Mouse (Mus musculus) adrenal gland, adult 2 months (tissue): ENCODE data around the gene Cntn1. TPM values are rescaled to one million over a fixed set of nuclear protein-coding genes. Genes with fewer than 3 reads are reported as not detected.
"Not testable (repeated sequence)": the region's sequence is repeated elsewhere in the genome, so short reads cannot be mapped to it uniquely, and the experiment has no call there.

Source experiments
- DNase-seq: peaks from one replicate; pipeline ENCODE4 v3.0.0; 2021
- polyA plus RNA-seq: library from polyadenylated mRNA; depleted of rRNA; stranded (reverse); fragments of >200 nt; gene quantifications from 2 replicates; pipeline ENCODE4 v1.2.3, GENCODE M21; 2012
- total RNA-seq, 2 experiments: library from RNA; stranded (reverse); gene quantifications; 2 replicates each; pipeline ENCODE4 v1.2.3; 2021

Gene Cntn1
- total and polyA plus RNA-seq, 3 experiments: 0.21 to 4.1 (median 2.7) TPM

DNA sequence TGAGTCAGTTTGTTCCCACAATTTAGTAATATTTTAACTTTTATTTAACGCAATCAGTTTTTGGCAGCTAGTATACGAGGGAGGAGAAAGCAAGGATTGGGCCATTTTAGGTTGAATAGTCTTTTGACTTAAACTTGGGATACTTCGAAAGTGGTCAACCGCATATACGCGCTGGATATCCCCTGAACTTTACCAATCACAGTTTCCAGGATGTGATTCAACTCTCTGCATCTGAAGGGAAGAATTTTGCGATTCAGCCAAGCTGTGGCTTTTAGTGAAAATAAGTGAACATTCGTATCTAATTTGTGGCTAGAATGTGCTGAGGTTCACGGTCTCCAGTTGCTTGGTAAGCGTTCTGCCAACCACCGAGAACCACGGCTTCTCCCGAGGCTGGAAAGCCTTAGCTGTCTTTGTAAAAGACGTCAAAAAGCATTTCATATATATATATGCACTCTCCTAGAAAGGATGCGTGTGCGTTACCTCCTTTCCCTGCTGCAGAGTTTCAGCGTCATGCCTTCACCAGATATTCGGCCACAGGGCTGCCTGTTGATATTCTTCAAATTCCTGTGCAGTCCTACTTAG lies 217.9 kb downstream of the Cntn1 start:
- no peak for DNase-seq

GRCm38 (mm10) chr15:92271801-92272365 lies 220.9 kb downstream of the Cntn1 start:
- no peak for DNase-seq

GRCm38 (mm10) chr15:92276826-92277225 lies 225.9 kb downstream of the Cntn1 start:
- no peak for DNase-seq

DNA sequence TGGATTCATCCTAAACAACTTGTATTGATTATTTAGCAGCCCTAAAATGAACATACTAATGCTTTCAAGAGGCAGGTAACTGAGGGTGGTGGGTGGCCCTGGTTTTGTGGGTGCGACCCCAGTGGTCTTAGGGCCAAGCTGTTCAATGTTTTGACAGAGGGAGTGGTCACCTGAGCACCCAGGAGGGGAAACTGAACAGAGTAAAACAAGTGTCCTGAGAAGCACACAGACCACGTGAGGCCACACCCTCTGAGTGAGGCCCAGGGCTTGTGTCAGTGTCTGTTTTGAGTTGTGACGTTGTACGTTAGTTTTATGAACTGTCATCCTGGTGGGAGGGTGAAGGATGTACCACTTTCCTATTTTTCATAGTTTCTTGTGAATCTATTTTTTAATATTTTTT lies 227.0 kb downstream of the Cntn1 start:
- DNase-seq: no peak

DNA sequence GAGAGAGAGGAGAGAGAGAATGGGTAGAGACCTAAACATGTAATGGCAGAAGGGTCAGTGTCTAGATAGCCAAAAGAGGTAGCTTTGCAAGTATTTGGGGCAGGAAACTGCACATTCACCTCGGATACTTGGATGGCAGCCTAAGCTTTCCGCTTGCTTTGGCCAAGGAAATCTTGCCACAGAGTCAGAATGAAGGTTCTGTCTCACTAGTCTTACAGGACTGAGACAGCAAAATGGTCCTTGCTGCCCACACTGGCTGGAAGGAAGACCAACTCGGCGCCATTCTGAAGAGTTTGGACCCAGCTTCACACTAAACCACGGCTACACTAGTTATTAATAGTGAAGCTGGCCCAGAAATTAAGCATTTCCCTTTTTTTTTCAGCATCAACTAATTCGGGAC lies 230.0 kb downstream of the Cntn1 start:
- DNase-seq: no peak

- no peak for DNase-seq
Measured at GRCm38 (mm10) chr15:92287616-92288015, 236.7 kb downstream of the Cntn1 start.

DNA sequence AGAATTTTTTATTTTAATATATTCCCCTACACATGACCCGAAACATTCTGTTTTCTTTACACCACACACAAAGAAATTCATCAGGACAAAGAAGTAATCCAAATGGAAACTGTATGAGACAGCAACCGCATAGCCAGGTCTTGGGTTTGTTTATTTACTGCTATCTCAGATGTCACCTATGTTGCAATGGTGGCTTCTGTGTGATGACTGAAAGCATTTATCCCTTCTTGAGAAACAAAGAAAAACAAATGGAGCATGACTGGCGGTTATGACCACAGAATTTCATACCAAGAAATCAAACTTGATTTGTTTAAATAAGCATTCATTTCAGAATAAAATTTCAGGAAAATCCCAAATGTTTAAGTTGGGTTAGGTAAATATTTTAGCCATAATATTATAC lies 245.5 kb downstream of the Cntn1 start:
- no peak for DNase-seq

- DNase-seq: no peak
Measured at GRCm38 (mm10) chr15:92302796-92303195, 251.8 kb downstream of the Cntn1 start.

DNA sequence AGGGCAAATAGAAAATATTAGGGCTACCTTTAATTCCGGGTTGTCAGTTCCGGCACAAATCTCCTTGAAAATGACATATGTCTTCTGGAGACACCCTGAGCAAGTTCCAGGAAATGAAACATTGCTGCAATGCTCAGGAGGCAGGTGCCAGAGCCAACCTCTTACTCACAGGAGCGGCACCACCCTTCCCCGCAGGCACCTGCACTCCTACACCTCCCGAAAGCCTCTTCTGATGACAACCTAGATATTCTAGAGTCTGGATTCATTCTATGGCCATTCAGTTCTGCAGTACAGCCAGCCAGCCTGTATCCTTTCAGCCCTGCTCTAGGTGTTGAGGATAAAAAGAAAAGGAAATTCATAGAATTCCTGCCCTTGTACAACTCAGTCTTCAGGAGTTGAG lies 253.3 kb downstream of the Cntn1 start:
- DNase-seq: no peak

DNA sequence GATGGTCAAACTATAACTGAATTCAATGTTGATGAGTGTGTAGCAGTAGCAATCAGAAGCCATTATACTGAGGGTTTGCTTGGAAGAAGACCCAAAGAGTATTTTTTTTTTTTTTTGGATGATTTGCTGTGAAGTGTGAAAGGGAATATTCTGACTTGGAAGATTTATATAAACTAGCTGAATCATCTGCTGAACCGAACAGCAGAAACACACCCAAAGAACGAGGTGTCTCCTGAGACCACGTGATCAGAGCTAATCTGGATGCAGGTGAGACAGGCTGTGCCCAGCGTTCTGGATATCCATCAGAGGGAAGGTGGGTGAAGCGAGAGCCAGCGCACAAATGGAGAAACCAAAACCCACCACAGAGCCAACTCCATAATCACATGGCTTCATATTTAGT lies 271.0 kb downstream of the Cntn1 start:
- no peak for DNase-seq

GRCm38 (mm10) chr15:92327111-92327510 lies 276.1 kb downstream of the Cntn1 start:
- no peak for DNase-seq

GRCm38 (mm10) chr15:92340253-92340652 lies 289.3 kb downstream of the Cntn1 start:
- no peak for DNase-seq

DNA sequence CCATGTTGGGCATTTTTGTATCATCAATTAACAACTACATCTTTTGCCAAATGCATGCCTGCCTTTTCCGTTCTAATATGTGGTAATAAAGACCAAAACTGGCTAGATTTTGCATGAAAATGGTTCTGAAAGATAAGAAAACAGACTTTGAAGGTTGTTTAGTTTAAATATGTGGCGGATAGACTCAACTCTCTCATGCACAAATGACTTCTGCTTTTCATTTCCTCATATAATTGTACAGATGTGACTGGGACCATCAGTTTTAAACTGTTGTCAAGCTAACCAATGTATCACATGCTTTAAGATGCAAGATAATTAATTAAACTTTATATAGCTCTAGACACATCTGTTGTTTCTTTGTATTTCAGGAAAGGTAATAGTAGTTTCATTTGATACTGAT lies 290.5 kb downstream of the Cntn1 start:
- no peak for DNase-seq

DNA sequence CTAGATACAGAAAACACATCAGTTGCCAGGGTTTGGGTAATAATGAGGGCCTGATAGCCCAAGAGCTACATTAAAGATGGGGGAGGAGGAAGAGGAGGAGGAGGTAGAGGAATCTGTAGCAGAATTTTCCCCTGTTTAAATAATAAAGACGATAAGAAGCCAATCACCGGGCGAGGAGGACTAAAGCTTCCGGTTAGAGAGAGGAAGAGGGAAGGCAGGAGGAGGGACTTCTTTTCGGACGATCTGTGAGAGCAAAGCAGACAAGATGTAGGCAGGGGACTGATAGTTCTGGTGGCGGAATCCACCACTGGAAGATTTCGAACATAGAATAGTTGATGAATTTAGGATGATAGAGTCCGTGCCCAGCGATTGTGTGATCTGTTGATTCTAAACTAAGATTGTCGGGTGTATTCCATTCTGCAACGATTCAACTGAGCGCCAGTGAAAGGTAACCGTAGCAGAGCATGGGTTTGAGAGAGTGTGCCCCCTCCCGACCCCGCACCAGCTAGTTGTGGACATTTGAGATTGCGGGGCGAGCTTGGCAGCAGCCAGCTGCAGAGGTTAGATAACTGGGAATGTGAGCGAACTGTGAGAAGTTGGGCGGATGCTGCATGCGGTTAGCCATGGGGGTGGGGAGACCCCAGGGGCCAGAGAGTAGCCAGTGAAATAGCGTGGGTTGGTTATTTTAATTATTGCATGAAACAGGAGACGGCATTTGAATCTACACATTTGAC lies 293.3 kb downstream of the Cntn1 start:
- no peak for DNase-seq

DNA sequence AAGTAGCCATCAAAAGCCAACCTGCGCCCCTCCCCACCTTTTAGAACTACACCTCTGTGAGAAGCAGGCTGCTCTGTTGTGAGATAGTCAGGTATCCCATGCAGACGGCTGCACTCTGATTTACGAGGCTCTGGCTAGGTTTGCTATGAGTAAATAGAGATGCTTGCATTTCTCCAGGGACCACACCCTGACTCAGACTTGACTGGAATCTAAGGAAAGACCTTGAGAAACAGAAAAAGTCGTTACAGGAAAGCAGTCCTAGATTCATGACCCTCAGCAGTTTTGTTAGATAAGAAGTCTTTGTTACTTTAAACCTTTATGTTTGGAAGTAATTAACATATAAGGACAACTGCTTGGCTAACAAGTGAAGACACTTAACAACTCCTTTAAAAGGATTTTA lies 296.5 kb downstream of the Cntn1 start:
- DNase-seq: no peak

DNA sequence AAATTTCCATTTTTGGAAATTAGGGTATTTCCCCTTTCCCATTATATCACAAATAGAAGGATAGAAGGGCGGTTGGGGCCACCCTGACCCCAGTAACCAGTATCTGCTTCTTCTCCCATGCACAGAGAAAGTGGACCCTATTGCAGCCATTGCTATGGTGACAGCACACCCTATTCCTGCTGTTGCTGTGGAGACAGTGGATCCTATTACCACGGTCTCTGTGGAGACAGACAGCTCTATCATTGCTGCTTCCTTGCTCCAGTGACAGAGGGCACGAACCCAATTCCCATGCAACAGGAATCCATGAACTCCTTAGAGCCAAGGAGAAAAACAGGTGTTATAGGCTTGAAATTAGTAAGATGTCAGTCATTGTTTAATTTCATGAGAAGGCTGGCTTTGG lies 296.9 kb downstream of the Cntn1 start:
- no peak for DNase-seq

GRCm38 (mm10) chr15:92348453-92348852 lies 297.5 kb downstream of the Cntn1 start:
- not testable (repeated sequence) for DNase-seq

DNA sequence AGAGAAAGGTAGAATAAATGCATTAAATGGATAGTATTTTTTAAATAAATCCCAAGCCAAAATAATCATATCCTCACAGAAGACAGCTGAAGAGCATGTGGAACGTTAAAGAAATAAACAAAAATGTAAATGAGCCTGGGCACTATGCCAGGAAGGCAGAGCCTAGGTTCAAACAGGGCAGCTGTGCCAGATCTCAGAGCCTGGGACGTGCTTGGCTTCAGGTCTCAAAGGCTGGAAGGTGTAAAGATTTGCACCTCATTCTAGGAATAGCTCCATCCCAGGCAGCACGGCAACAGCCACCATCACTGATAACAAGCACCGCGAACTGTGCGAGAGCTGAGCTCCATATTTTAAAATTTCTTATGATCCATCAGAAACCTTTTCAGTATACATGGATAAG lies 313.2 kb downstream of the Cntn1 start:
- DNase-seq: no peak

GRCm38 (mm10) chr15:92364592-92364991 lies 313.6 kb downstream of the Cntn1 start:
- no peak for DNase-seq
